Mouse (Mus musculus): Measurements from ENCODE around the gene Olfr773. TPM values are rescaled to one million over a fixed set of nuclear protein-coding genes. Genes with fewer than 3 reads are reported as not detected.
"Not testable (repeated sequence)": the region's sequence is repeated elsewhere in the genome, so short reads cannot be mapped to it uniquely, and the experiment has no call there.

The Olfr773 gene
- total RNA-seq (2021), result not detected

DNA sequence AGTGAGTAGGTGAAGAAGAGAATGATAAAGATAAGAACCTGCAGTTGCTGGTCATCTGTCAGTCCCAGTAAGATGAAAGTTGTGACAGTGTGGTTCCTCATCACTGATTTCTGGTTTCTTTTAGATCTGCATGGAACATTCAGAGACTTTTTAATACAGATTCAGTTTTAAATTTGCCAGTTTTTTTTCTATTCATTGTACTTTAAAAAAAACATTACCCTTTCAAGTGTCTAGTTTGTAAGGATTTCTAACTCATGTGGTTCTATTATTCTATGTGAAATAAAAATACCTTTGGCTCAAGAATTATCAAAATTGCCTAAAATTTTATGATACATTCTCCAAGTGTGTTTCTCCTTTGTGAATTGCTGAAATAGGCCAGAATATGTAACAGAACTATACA lies at the start of gene Olfr773:
TSS of gene Olfr773 (minus strand) at position 101 of the 400 bp plus-strand sequence.
- intact Hi-C loops (cut with DNase I); DNase-seq: not testable (repeated sequence)

DNA sequence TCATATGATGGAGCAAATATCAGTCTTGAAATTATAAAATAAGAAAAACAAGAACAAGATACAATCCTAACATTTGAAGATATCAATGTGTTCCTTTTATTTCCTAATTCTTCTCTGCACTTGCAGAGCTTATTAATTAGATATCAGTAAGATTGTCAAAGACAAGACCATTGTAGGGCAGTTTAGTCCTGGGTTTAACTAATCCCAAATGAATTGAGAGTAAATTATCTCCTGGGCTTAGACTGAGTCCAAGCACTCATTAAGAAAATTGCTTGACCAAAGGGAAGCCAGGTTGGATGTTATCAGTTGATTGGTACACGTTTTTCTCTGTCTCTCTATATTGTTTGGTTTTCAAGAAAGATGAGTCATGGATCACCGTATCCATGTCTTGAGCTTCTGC lies 48.7 kb upstream of the Olfr773 start, which contains the start of gene Olfr774:
TSS of gene Olfr774 (plus strand) at position 301 of the 400 bp plus-strand sequence.
- no peak for DNase-seq
- intact Hi-C loops (cut with DNase I), result no loop called here

DNA sequence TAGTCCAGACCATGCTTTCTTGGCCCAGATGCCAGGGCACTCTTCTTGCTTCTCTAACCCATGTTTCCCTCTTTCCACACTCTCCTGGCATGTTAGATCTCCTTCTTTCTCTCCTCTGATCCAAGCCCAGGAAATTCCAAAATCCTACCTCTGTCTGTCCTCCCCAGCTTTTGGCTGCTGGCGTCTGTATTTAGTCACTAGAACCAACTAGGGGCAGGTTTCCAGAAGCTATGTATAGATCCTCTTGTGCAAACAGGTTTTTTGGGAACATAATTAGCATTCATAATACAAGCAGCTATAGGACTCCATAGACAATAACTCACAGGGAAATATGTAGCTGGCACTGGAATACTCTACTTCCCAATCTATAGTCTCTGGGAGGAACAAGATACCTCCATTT lies 43.5 kb upstream of the Olfr773 start:
- DNase-seq, result no peak
- intact Hi-C loops (cut with DNase I), result no loop called here

DNA sequence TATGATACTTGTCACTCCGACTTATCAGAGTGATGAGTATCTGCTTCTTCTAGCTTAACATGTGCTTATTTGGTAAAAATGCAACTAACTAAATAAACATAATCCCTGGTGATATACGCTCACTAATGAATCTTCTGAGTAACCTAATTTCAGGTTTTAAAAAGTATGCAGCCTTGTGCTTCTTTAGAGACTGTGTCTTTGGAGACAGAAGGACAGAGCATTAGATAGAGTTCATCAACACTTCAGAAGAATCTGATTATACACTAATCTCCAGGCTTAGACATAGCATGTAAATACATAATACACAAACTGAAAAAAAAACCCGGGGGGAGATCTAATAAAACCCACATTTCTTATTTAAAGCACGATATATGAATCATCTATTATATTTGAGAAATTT lies 9.4 kb downstream of the Olfr773 start, which contains the start of gene Olfr772:
TSS of gene Olfr772 (minus strand) at position 101 of the 400 bp plus-strand sequence.
- intact Hi-C loops (cut with DNase I); DNase-seq: not testable (repeated sequence)

DNA sequence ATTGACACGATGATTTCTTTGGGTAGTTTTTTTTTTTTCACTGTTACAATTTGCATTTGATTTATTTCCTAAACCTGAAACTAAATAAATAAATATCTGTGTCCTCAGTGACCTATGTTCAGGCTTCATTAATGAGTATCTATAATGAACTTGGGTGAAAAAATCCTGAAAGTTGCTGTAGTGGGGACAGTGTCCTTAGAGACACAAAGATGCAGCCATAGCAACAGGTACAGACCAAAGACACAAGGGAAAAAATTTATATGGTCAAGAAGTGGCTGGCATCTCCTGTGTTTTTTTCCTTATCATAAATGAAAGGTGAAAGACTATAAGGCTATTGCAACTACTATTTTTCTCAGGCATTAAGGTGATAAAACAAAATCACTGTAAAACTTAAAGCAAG lies 22.6 kb downstream of the Olfr773 start, which contains the start of gene Olfr771:
TSS of gene Olfr771 (minus strand) at position 101 of the 400 bp plus-strand sequence.
- DNase-seq, result no peak
- intact Hi-C loops (cut with DNase I), result no loop called here

DNA sequence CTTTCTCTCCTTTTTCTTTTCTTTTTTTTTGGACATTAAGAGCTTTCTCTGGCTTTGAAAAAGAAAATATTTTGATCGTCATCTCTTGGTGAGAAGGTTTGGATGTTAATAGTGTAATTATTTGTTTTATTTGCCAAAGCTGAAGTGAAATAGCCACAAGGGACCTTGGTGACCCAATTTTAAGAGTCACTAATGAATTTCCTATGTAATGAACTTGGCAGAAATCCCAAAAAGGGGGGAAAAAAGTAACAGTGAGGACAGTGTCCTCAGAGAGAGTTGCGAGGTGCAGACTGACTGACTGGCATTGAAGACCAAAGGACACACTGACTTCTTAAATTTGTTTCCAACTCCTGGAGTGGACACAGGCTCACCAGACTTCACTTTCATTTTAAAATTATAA lies 48.3 kb downstream of the Olfr773 start, which contains the start of gene Olfr770:
TSS of gene Olfr770 (minus strand) at position 101 of the 400 bp plus-strand sequence.
- intact Hi-C loops (cut with DNase I), result no loop called here
- DNase-seq, result no peak

Other genes starting within 250 kb of the Olfr773 start
- not detected for gene Mettl7b, start 226.4 kb downstream of the Olfr773 start, total RNA-seq (2021)
- not detected for gene Olfr9, start 198.0 kb downstream of the Olfr773 start, total RNA-seq (2021)
- gene Olfr763, start 176.6 kb downstream of the Olfr773 start, total RNA-seq (2021), result not detected
- not detected for gene Olfr764-ps1, start 147.5 kb downstream of the Olfr773 start, total RNA-seq (2021)
- gene Olfr765, start 137.4 kb downstream of the Olfr773 start, total RNA-seq (2021), result not detected
- gene Olfr766-ps1, start 118.4 kb downstream of the Olfr773 start, total RNA-seq (2021), result not detected
- under 1 TPM in 1 of 2 experiments, not detected in 1; 0.14 TPM for gene Olfr767, start 104.5 kb downstream of the Olfr773 start, total RNA-seq (2021)
- not detected for gene Olfr768, start 88.0 kb downstream of the Olfr773 start, total RNA-seq (2021)
- gene Olfr769, start 69.6 kb downstream of the Olfr773 start, total RNA-seq (2021), result not detected
- not detected for gene Olfr770, start 48.4 kb downstream of the Olfr773 start, total RNA-seq (2021)
- not detected for gene Olfr771, start 22.7 kb downstream of the Olfr773 start, total RNA-seq (2021)
- gene Olfr772, start 9.5 kb downstream of the Olfr773 start, total RNA-seq (2021), result not detected
- not detected for gene Olfr774, start 48.8 kb upstream of the Olfr773 start, total RNA-seq (2021)
- not detected for gene Olfr775, start 61.0 kb upstream of the Olfr773 start, total RNA-seq (2021)
- not detected for gene Olfr776, start 71.7 kb upstream of the Olfr773 start, total RNA-seq (2021)
- gene Olfr777, start 84.1 kb upstream of the Olfr773 start, total RNA-seq (2021), result not detected
- gene Olfr780, start 130.7 kb upstream of the Olfr773 start, total RNA-seq (2021), result not detected
- not detected for gene Olfr781, start 141.4 kb upstream of the Olfr773 start, total RNA-seq (2021)
- not detected for gene Olfr782, start 161.4 kb upstream of the Olfr773 start, total RNA-seq (2021)
- under 1 TPM; 0.26 to 0.32 TPM for gene Olfr784, start 196.7 kb upstream of the Olfr773 start, total RNA-seq (2021)
- gene Olfr785, start 218.0 kb upstream of the Olfr773 start, total RNA-seq (2021), result not detected
- not detected for gene Olfr786, start 239.9 kb upstream of the Olfr773 start, total RNA-seq (2021)